Mouse (Mus musculus) olfactory bulb, adult 2 months (tissue): Measurements from ENCODE around the gene Foxred1.

Experiments used
- CTCF ChIP-seq: fragments of 200-500 bp; IDR thresholded peaks from 2 replicates; pipeline ENCODE4 v1.5.1; 2012; ENCODE audit warnings: low read depth, mild to moderate bottlenecking, low read length, moderate library complexity; ENCODE audit not compliant: insufficient read depth
- POLR2A ChIP-seq: fragments of 200-500 bp; IDR thresholded peaks from 2 replicates; pipeline ENCODE4 v1.6.1; 2012; ENCODE audit warnings: mild to moderate bottlenecking, low read depth, low read length, moderate library complexity; ENCODE audit not compliant: insufficient read depth

- TF ChIP-seq CTCF (no peak), POLR2A (no peak)
These were observed 27.5 kb downstream of the Foxred1 start for GRCm38 (mm10) chr9:35183359-35183758.
